In the genomic region with DNA sequence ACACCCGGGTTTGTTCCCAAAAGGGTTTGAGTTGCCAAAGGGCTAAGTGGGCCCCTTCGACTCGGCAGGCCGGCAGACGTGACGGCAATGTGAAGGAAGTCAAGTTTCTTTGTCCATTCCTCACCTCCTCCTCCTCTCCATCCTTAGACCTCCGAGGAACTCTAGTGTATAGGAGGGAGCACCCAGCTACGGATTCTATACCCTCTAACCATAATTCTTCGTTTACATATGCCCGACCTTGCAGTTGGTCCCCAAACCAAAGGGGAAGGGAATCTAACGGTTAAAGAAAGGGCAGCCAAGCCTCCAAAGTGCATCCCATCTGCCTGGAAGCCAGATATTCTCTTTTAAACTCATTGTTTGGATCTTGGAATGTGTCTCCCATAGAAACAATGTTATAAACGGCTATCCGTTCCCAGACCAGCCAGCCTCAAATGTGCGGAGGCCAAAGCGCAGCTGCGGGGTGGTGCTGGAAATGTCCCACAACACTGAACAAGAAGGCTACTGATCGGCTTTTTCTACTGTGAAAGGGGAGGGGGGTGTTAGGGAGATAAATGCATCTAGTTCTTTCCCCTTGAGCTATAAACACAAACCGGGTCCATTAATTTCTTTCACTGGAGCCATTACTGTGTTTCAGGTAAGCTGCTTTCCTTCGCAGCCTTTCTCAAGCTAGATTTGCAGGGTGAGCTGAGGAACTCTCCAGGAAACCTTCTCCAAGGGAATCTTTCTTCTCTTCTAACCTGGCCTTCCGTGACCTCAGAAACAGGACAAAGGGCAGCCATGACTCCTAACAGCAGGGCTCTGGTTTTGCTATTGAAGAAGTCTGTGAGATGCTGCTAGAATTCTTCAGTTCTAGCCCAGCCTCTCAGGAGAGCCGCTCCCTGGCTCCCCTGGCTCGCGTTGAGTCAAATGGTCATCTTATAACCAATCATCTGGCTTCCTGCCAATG, we compare ENCODE assay signal across 9 mouse cellular contexts. TPM values are rescaled to one million over a fixed set of nuclear protein-coding genes. Genes with fewer than 3 reads are reported as not detected.
DNase-seq lines count a peak whose midpoint lies in the region; ATAC-seq and TF ChIP-seq lines count a peak whose summit lies in the region.
"Had no signal": no experiment of that assay in that cellular context is flagged by ENCODE, and none has a peak within 500 bp of the region (broad histone marks: within the 10 kb centered on the region; RNA-seq: fewer than 3 reads in every experiment).

No protein-coding gene starts in this region.

- H3K9me3 ChIP-seq in forebrain, embryonic 15.5 days = no peaks in the 10 kb centered on the region
- no peaks in the 10 kb centered on the region for H3K9me3 ChIP-seq in midbrain, embryonic 13.5 days

- ATAC-seq in forebrain, embryonic 15.5 days (replicated peaks) = peak; percentile 27; the same call in 1 of the 2 replicates
- peak; percentile 32 for ATAC-seq in midbrain, embryonic 13.5 days

- peak overlapping the region; percentile 67 for H3K9ac ChIP-seq in forebrain, embryonic 15.5 days (replicated peaks)
- peak overlapping the region; percentile 79 for H3K9ac ChIP-seq in midbrain, embryonic 13.5 days (replicated peaks)

- H3K27ac ChIP-seq in kidney, adult 2 months (ENCODE audit: insufficient read depth, low read depth, low read length) = no peak overlapping the region
- peak overlapping the region; percentile 80 for H3K27ac ChIP-seq in forebrain, embryonic 15.5 days (replicated peaks)
- H3K27ac ChIP-seq in midbrain, embryonic 13.5 days = peak overlapping the region; percentile 93

- peaks cover 16% of the 10 kb centered on the region for H3K4me1 ChIP-seq in kidney, adult 2 months (ENCODE audit: control insufficient read depth, insufficient read depth, low read length)
- peaks cover 37% of the 10 kb centered on the region for H3K4me1 ChIP-seq in forebrain, embryonic 15.5 days
- H3K4me1 ChIP-seq in midbrain, embryonic 13.5 days (replicated peaks) = peaks cover 42% of the 10 kb centered on the region

- WGBS in kidney, adult 2 months = 33% methylated on average over 23 of the region's 23 CpGs
- WGBS in forebrain, embryonic 15.5 days = 8% methylated on average over 23 of the region's 23 CpGs
- WGBS in midbrain, embryonic 13.5 days = 3% methylated on average over 23 of the region's 23 CpGs

- no peak for TF ChIP-seq CTCF in kidney, adult 2 months (conservative IDR thresholded peaks at IDR 0.05; ENCODE audit: insufficient read depth, insufficient read length, low read depth, low read length)

- peak overlapping the region; percentile 61 for H3K4me3 ChIP-seq in kidney, adult 2 months (ENCODE audit: insufficient read depth, low read depth, low read length)
- peak overlapping the region; percentile 75 for H3K4me3 ChIP-seq in forebrain, embryonic 15.5 days
- peak overlapping the region; percentile 69 for H3K4me3 ChIP-seq in midbrain, embryonic 13.5 days (replicated peaks)

- no peaks in the 10 kb centered on the region for H3K27me3 ChIP-seq in kidney, adult 2 months (replicated peaks; ENCODE audit: control insufficient read depth, insufficient read depth, low read length)
- H3K27me3 ChIP-seq in forebrain, embryonic 15.5 days = no peaks in the 10 kb centered on the region
- H3K27me3 ChIP-seq in midbrain, embryonic 13.5 days = no peaks in the 10 kb centered on the region
- H3K27me3 ChIP-seq: Patski had no signal

- no peak for TF ChIP-seq POLR2A in kidney, adult 2 months (IDR thresholded peaks at IDR 0.05; ENCODE audit: low read depth, low read length)

- DNase-seq in kidney, adult 2 months = peak; percentile 43
- DNase-seq in kidney, postnatal 10 days = no peak
- DNase-seq in NIH3T3 (ENCODE audit: low read depth) = peak; percentile 61
- peak; percentile 28 to 49 for DNase-seq in kidney, postnatal 4 days
- no peak for DNase-seq in spleen, postnatal 14 days (ENCODE audit: low spot score in 2 of 2)
- no peak for DNase-seq in ovary, postnatal 14 days (ENCODE audit: low spot score)

- H3K36me3 ChIP-seq in kidney, adult 2 months (ENCODE audit: control insufficient read depth, insufficient read depth, low read length) = no peaks in the 10 kb centered on the region
- no peaks in the 10 kb centered on the region for H3K36me3 ChIP-seq in forebrain, embryonic 15.5 days
- H3K36me3 ChIP-seq in midbrain, embryonic 13.5 days = no peaks in the 10 kb centered on the region

- H3K4me2 ChIP-seq in forebrain, embryonic 15.5 days (replicated peaks) = peak overlapping the region; percentile 82
- peak overlapping the region; percentile 95 for H3K4me2 ChIP-seq in midbrain, embryonic 13.5 days (replicated peaks)

RNA-seq across cellular contexts. Expression of a gene that starts 0.6 kb away (rescaled TPM):
- polyA plus RNA-seq in kidney, adult 2 months (2012; rRNA removed) = 4.6 and 9.2 TPM in 2 replicates
- polyA plus RNA-seq in forebrain, embryonic 15.5 days (2015; fragmentation: Nextera tagmentation; extraction: Ambion mirVana) = 26.2 and 26.8 TPM in 2 replicates
- 28.0 and 29.6 TPM in 2 replicates for polyA plus RNA-seq in midbrain, embryonic 13.5 days (2015; fragmentation: Nextera tagmentation; extraction: Ambion mirVana)

Comparison
In these comparisons a context has a peak if more than half of its experiments do, and no peak if none do; other contexts are left out.
1. DNase-seq: peak in kidney, adult 2 months (single experiment), NIH3T3 (single experiment) and kidney, postnatal 4 days (2 of 2); none in kidney, postnatal 10 days (single experiment), spleen, postnatal 14 days (0 of 2) and ovary, postnatal 14 days (single experiment).
2. Peak in every context shown above with its lines, with median percentiles within 50 percentile points of each other: H3K4me3 ChIP-seq.